Mouse (Mus musculus): ENCODE measurements around the gene Igflr1. TPM values are rescaled to one million over a fixed set of nuclear protein-coding genes. Genes with fewer than 3 reads are reported as not detected.

The Igflr1 gene
- polyA plus RNA-seq, 1 experiment from 2014 or later: 3.6 TPM

DNA sequence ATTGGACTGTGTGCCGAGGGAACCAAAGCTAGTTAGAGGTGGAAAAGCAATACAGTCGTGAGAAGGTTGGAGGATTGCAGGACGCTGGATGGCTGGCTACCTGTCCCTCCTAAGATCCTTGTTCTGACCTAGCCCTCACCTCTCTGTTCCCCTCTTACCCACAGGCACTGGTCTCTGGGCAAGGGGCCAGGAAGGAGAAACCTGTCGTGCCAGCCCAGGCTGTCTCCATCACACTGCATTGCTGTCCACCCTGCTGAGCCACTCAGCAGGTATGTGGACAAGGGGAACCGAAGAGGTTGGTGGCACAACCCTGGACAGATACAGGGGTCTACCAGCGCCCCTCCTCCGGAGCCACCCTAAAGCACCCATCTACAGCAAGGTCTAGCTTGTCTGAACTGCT, 35.4 kb downstream of the Igflr1 start:
- WGBS: 55% methylated on average over 7 of the region's 7 CpGs
- peak overlapping the region; percentile 21; the same call in 1 of the 2 replicates for H3K9ac ChIP-seq
- no peak for ATAC-seq (ENCODE audit: extremely low read depth, insufficient number of reproducible peaks, low FRiP score, low TSS enrichment)
- peaks cover 15% of the 10 kb centered on the region for H3K4me1 ChIP-seq
- no peak overlapping the region for H3K4me3 ChIP-seq
- peaks cover 16% of the 10 kb centered on the region for H3K27me3 ChIP-seq (replicated peaks)
- peak overlapping the region; percentile 49; the same call in 1 of the 2 replicates for H3K4me2 ChIP-seq
- H3K9me3 ChIP-seq: no peaks in the 10 kb centered on the region
- no peaks in the 10 kb centered on the region for H3K36me3 ChIP-seq
- H3K27ac ChIP-seq (replicated peaks): no peak overlapping the region

GRCm38 (mm10) chr7:30602583-30602982, 37.4 kb downstream of the Igflr1 start:
- Histone ChIP-seq H3K27me3 (replicated peaks) (0 out of 2 replicates have a peak, but pooled peaks cover 5% of the 10 kb centered on the region), H3K36me3 (no peaks in the 10 kb centered on the region), H3K9ac (no peak overlapping the region), H3K4me2 (no peak overlapping the region), H3K27ac (replicated peaks) (no peak overlapping the region), H3K9me3 (no peaks in the 10 kb centered on the region), H3K4me3 (no peak overlapping the region), H3K4me1 (peaks cover 15% of the 10 kb centered on the region)
- no peak for ATAC-seq (ENCODE audit: extremely low read depth, insufficient number of reproducible peaks, low FRiP score, low TSS enrichment)
- 27% methylated on average over 3 of the region's 3 CpGs for WGBS

DNA sequence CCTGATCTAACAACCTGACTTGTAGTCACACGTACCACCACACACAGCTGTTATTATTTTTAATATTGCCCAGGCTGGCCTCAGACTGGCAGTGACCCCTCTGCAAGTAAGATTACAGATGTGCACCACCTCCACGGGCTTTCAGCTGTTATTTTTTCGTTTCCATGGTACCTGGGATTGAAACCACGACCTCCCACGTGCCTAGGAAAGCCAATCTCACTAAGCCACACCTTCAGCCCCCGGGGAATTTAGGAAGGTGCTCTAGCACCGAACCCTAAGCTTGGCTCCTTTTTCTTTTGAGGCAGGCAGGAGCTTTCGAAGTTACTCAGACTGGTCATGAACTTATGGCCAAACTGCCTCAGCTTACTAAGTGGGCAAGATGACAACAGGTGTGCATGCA, 39.2 kb downstream of the Igflr1 start:
- H3K27me3 ChIP-seq (replicated peaks): 0 out of 2 replicates have a peak, but pooled peaks cover 3% of the 10 kb centered on the region
- no peak for ATAC-seq (ENCODE audit: extremely low read depth, insufficient number of reproducible peaks, low FRiP score, low TSS enrichment)
- H3K9ac ChIP-seq: no peak overlapping the region
- no peak overlapping the region for H3K4me3 ChIP-seq
- H3K9me3 ChIP-seq: no peaks in the 10 kb centered on the region
- H3K36me3 ChIP-seq: no peaks in the 10 kb centered on the region
- no peak overlapping the region for H3K27ac ChIP-seq (replicated peaks)
- WGBS: 41% methylated on average over 8 of the region's 8 CpGs
- H3K4me2 ChIP-seq: no peak overlapping the region
- peaks cover 18% of the 10 kb centered on the region for H3K4me1 ChIP-seq

GRCm38 (mm10) chr7:30604944-30605343, 39.7 kb downstream of the Igflr1 start:
- no peak for ATAC-seq (ENCODE audit: extremely low read depth, insufficient number of reproducible peaks, low FRiP score, low TSS enrichment)
- H3K4me2 ChIP-seq: no peak overlapping the region
- no peak overlapping the region for H3K4me3 ChIP-seq
- peaks cover 18% of the 10 kb centered on the region for H3K4me1 ChIP-seq
- H3K36me3 ChIP-seq: no peaks in the 10 kb centered on the region
- no peak overlapping the region for H3K9ac ChIP-seq
- H3K27ac ChIP-seq (replicated peaks): no peak overlapping the region
- 76% methylated on average over 8 of the region's 8 CpGs for WGBS
- 0 out of 2 replicates have a peak, but pooled peaks cover 3% of the 10 kb centered on the region for H3K27me3 ChIP-seq (replicated peaks)
- H3K9me3 ChIP-seq: no peaks in the 10 kb centered on the region

GRCm38 (mm10) chr7:30607706-30608309, 42.6 kb downstream of the Igflr1 start:
- H3K4me3 ChIP-seq: no peak overlapping the region
- H3K9ac ChIP-seq: no peak overlapping the region
- no peak overlapping the region for H3K4me2 ChIP-seq
- H3K9me3 ChIP-seq: no peaks in the 10 kb centered on the region
- peaks cover 14% of the 10 kb centered on the region for H3K4me1 ChIP-seq
- 21% methylated on average over 8 of the region's 8 CpGs for WGBS
- no peak overlapping the region for H3K27ac ChIP-seq (replicated peaks)
- no peak for ATAC-seq (ENCODE audit: extremely low read depth, insufficient number of reproducible peaks, low FRiP score, low TSS enrichment)
- H3K36me3 ChIP-seq: no peaks in the 10 kb centered on the region
- 0 out of 2 replicates have a peak, but pooled peaks cover 3% of the 10 kb centered on the region for H3K27me3 ChIP-seq (replicated peaks)

DNA sequence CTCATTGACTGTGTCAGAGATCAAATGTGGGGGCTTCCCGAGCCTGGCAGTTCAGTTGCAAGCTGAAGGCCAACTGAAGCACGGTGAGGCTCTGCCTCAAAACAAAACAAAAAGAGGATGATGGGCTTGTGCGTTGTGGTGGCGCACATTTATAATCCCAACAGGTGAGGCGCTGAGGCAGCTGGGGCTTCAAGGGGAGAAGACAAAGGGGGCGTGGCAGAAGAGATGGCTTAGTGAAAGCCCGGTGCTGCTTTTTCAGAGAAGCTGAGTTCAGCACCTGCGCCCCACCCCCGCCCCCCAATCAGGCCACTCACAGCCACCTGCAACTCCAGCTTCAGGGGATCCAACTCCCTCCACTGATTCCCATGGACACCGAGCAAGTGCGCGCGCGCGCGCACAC, 43.2 kb downstream of the Igflr1 start:
- no peak overlapping the region for H3K27ac ChIP-seq (replicated peaks)
- 48% methylated on average over 16 of the region's 16 CpGs for WGBS
- no peak overlapping the region for H3K4me2 ChIP-seq
- peaks cover 14% of the 10 kb centered on the region for H3K4me1 ChIP-seq
- no peaks in the 10 kb centered on the region for H3K9me3 ChIP-seq
- H3K36me3 ChIP-seq: no peaks in the 10 kb centered on the region
- H3K4me3 ChIP-seq: no peak overlapping the region
- no peak for ATAC-seq (ENCODE audit: extremely low read depth, insufficient number of reproducible peaks, low FRiP score, low TSS enrichment)
- H3K27me3 ChIP-seq (replicated peaks): 0 out of 2 replicates have a peak, but pooled peaks cover 3% of the 10 kb centered on the region
- no peak overlapping the region for H3K9ac ChIP-seq

- 0 out of 2 replicates have a peak, but pooled peaks cover 3% of the 10 kb centered on the region for H3K27me3 ChIP-seq (replicated peaks)
- H3K36me3 ChIP-seq: peaks cover 1% of the 10 kb centered on the region; the same call in 1 of the 2 replicates
- peak overlapping the region; percentile 13; the same call in 1 of the 2 replicates for H3K27ac ChIP-seq (replicated peaks)
- no peak overlapping the region for H3K4me2 ChIP-seq
- 27% methylated on average over 7 of the region's 7 CpGs for WGBS
- no peak overlapping the region for H3K4me3 ChIP-seq
- peaks cover 14% of the 10 kb centered on the region for H3K4me1 ChIP-seq
- no peak overlapping the region for H3K9ac ChIP-seq
- no peaks in the 10 kb centered on the region for H3K9me3 ChIP-seq
- peak; percentile 45; the same call in 1 of the 2 replicates for ATAC-seq (ENCODE audit: extremely low read depth, insufficient number of reproducible peaks, low FRiP score, low TSS enrichment)
Observed at GRCm38 (mm10) chr7:30610043-30610442, 44.8 kb downstream of the Igflr1 start.

- H3K36me3 ChIP-seq: peaks cover 29% of the 10 kb centered on the region
- 77% methylated on average over 8 of the region's 8 CpGs for WGBS
- no peaks in the 10 kb centered on the region for H3K9me3 ChIP-seq
- H3K9ac ChIP-seq: no peak within 1 kb of the TSS
- no peak within 1 kb of the TSS for H3K4me3 ChIP-seq
- H3K27me3 ChIP-seq (replicated peaks): 0 out of 2 replicates have a peak, but pooled peaks cover 3% of the 10 kb centered on the region
- H3K27ac ChIP-seq (replicated peaks): no peak within 1 kb of the TSS
- peaks cover 14% of the 10 kb centered on the region for H3K4me1 ChIP-seq
- H3K4me2 ChIP-seq: no peak within 1 kb of the TSS
- no peak for ATAC-seq (ENCODE audit: extremely low read depth, insufficient number of reproducible peaks, low FRiP score, low TSS enrichment)
Observed at GRCm38 (mm10) chr7:30612654-30613402, 47.6 kb downstream of the Igflr1 start, which contains the start of gene Upk1a. Gene Upk1a, minus strand, starts transcription at chr7:30612847.

- H3K9ac ChIP-seq: no peak overlapping the region
- ATAC-seq (ENCODE audit: extremely low read depth, insufficient number of reproducible peaks, low FRiP score, low TSS enrichment): no peak
- no peak overlapping the region for H3K4me2 ChIP-seq
- peaks cover 37% of the 10 kb centered on the region for H3K36me3 ChIP-seq
- H3K9me3 ChIP-seq: no peaks in the 10 kb centered on the region
- peaks cover 10% of the 10 kb centered on the region for H3K4me1 ChIP-seq
- no peak overlapping the region for H3K4me3 ChIP-seq
- H3K27ac ChIP-seq (replicated peaks): no peak overlapping the region
- no peaks in the 10 kb centered on the region for H3K27me3 ChIP-seq (replicated peaks)
- 21% methylated on average over 14 of the region's 14 CpGs for WGBS
Observed at GRCm38 (mm10) chr7:30613529-30614112, 48.4 kb downstream of the Igflr1 start.

GRCm38 (mm10) chr7:30614454-30614853, 49.2 kb downstream of the Igflr1 start:
- Histone ChIP-seq H3K9me3 (no peaks in the 10 kb centered on the region), H3K27me3 (replicated peaks) (no peaks in the 10 kb centered on the region), H3K27ac (replicated peaks) (no peak overlapping the region), H3K4me1 (peaks cover 10% of the 10 kb centered on the region), H3K4me3 (no peak overlapping the region), H3K4me2 (no peak overlapping the region), H3K9ac (no peak overlapping the region), H3K36me3 (peaks cover 45% of the 10 kb centered on the region)
- WGBS: 68% methylated on average over 2 of the region's 2 CpGs
- no peak for ATAC-seq (ENCODE audit: extremely low read depth, insufficient number of reproducible peaks, low FRiP score, low TSS enrichment)

DNA sequence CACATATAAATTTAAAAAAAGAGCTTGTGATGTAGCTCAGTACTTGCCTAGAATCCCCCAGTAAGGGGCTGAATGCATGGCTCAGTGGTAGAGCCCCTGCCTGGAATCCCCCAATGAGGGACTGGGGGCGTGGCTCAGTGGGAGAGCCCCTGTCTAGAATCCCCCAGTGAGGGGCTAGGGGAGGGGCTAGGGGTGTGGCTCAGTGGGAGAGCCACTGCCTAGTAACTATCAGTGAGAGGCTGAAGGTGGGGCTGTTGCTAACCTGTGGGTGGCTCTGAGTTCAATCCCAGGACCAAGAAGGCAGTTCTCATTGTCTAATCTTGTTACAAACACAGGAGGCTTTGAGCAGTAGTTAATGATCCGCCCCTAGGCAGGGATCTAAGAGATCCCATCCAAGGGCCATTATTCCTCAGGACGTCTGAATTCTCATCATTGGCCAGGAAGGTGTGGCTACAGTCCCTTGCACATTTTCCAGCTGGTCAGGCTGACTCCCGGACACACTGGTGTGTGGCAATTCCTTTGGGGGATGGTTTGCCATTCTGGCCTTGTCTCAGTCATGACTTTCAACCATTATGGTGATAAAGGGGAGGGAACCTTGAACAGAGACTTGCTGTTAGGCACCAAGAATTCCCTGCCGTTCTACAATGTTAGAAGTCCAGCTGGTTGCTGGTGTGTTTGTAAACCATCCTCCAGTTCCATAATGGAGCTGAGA, 50.0 kb downstream of the Igflr1 start:
- Histone ChIP-seq H3K9ac (no peak overlapping the region), H3K4me1 (peaks cover 4% of the 10 kb centered on the region), H3K4me3 (no peak overlapping the region), H3K27ac (replicated peaks) (no peak overlapping the region), H3K4me2 (no peak overlapping the region), H3K27me3 (replicated peaks) (no peaks in the 10 kb centered on the region), H3K36me3 (peaks cover 52% of the 10 kb centered on the region), H3K9me3 (no peaks in the 10 kb centered on the region)
- WGBS: 49% methylated on average over 5 of the region's 5 CpGs
- 0 out of 2 replicates have a peak, but pooled peaks have one; percentile 34 for ATAC-seq (ENCODE audit: extremely low read depth, insufficient number of reproducible peaks, low FRiP score, low TSS enrichment)
